Mouse (Mus musculus) heart, adult 2 months (tissue): Measurements from ENCODE around the gene Tlr9. TPM values are rescaled to one million over a fixed set of nuclear protein-coding genes. Genes with fewer than 3 reads are reported as not detected.

Experiments
- DNase-seq, 2 experiments: peaks; one replicate each; pipeline ENCODE4 v3.0.0; 2021
- H3K27ac ChIP-seq: fragments of 200-600 bp; 2 replicates; pipeline ENCODE4 v1.8.1; 2022
- H3K27me3 ChIP-seq: fragments of 200-500 bp; 2 replicates; pipeline ENCODE4 v1.6.1; 2012; ENCODE audit warnings: mild to moderate bottlenecking, low read length, inconsistent platforms, mixed read lengths; ENCODE audit not compliant: control insufficient read depth, insufficient read depth
- H3K36me3 ChIP-seq: fragments of 200-500 bp; 2 replicates; pipeline ENCODE4 v1.6.1; 2012; ENCODE audit warnings: low read length, inconsistent platforms; ENCODE audit not compliant: control insufficient read depth, insufficient read depth
- H3K4me1 ChIP-seq: fragments of 200-500 bp; 2 replicates; pipeline ENCODE4 v1.6.1; 2011; ENCODE audit warnings: low read length; ENCODE audit not compliant: control insufficient read depth, insufficient read depth
- H3K4me3 ChIP-seq: fragments of 200-600 bp; 2 replicates; pipeline ENCODE4 v1.8.1; 2022
- H3K79me2 ChIP-seq: fragments of 200-500 bp; replicated peaks from 2 replicates; pipeline ENCODE4 v1.6.1; 2012; ENCODE audit warnings: mild to moderate bottlenecking, inconsistent platforms, low read length, moderate library complexity, mixed read lengths; ENCODE audit not compliant: control insufficient read depth, insufficient read depth
- H3K9ac ChIP-seq: fragments of 200-500 bp; 2 replicates; pipeline ENCODE4 v1.6.1; 2012; ENCODE audit warnings: low read depth, mild to moderate bottlenecking, control low read depth, inconsistent platforms, low read length, mixed read lengths
- CTCF ChIP-seq: fragments of 200-600 bp; IDR thresholded peaks from 2 replicates; pipeline ENCODE4 v1.8.1; 2022; ENCODE audit warnings: antibody characterized with exemption, mild to moderate bottlenecking, moderate library complexity
- EP300 ChIP-seq: fragments of 200-500 bp; IDR thresholded peaks from 2 replicates; pipeline ENCODE4 v1.6.1; 2011; ENCODE audit warnings: low read depth, low read length, control low read depth; ENCODE audit not compliant: insufficient read depth
- POLR2A ChIP-seq: fragments of 200-500 bp; IDR thresholded peaks from 2 replicates; pipeline ENCODE4 v1.6.1; 2011; ENCODE audit warnings: mild to moderate bottlenecking, low read depth, low read length, control low read depth; ENCODE audit not compliant: insufficient read depth
- WGBS: fragments of 180-500 bp; shearing (Covaris S2); methylation state at CpG from one replicate; pipeline ENCODE4 v1.1.7; 2018; 5-methylcytosine and 5-hydroxymethylcytosine counted together
- intact Hi-C: fragments of 180-260 bp; cut with DNase I; formaldehyde crosslinking; loops from one replicate; pipeline ENCODE4 v1.15.1; 2025
- microRNA-seq, 2 experiments: library from miRNA; unstranded; fragments of <30 nt; microRNA quantifications; one replicate each; pipeline ENCODE4 v1.2.0; 2021
- polyA plus RNA-seq: library from polyadenylated mRNA; depleted of rRNA; stranded (reverse); fragments of >200 nt; gene quantifications from 2 replicates; pipeline ENCODE4 v1.2.3, GENCODE M21; 2012; rRNA removed
- total RNA-seq, 2 experiments: library from RNA; stranded (reverse); gene quantifications; 2 replicates each; pipeline ENCODE4 v1.2.3; 2021

Tlr9 gene
- total and polyA plus RNA-seq, 3 experiments = 0.39 to 1.9 (median 0.47) TPM

DNA sequence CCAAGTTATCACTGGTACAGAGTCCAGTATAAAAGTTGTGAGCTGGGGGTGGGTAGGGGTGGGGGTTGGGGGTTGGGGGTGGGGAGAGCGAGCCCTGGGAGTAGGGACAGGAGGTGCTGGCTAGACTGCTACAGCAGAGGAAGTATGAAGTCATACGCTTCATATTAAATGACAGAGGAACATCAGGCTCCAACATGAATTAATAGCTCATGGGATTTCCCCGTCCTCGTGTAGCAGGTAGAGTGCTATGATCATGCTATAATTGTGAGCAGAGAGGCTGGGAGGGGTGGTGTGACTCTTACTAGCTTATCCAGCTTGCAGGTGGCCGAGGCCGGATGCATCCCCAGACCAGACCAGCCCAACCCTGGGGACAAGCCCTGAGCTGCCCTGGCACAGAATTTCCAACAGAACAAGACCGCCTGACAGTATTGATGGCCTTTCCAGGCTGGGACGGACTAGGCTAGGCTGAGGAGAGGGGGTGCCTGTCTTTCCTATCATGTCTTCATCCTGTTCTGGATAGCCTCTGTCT, 52.3 kb downstream of the Tlr9 start:
- no peaks in the 10 kb centered on the region for H3K36me3 ChIP-seq
- TF ChIP-seq CTCF (no peak), POLR2A (no peak), EP300 (no peak)
- no peak for DNase-seq
- H3K4me1 ChIP-seq = no peaks in the 10 kb centered on the region
- no peak overlapping the region for H3K9ac ChIP-seq
- H3K27me3 ChIP-seq = no peaks in the 10 kb centered on the region
- intact Hi-C loops = loop anchor here (5.0 kb wide), 1 partner anchor 62 kb away; no protein-coding TSS in a partner anchor
- H3K27ac ChIP-seq = no peak overlapping the region
- no peak overlapping the region for H3K4me3 ChIP-seq
- no peaks in the 10 kb centered on the region for H3K79me2 ChIP-seq
- 45% methylated on average over 8 of the region's 8 CpGs for WGBS

GRCm38 (mm10) chr9:106275806-106276205, 53.4 kb downstream of the Tlr9 start:
- H3K27ac ChIP-seq = no peak overlapping the region
- intact Hi-C loops = loop anchor here (5.0 kb wide), 1 partner anchor 64 kb away; no protein-coding TSS in a partner anchor
- no peak overlapping the region for H3K9ac ChIP-seq
- no peak overlapping the region for H3K4me3 ChIP-seq
- no peaks in the 10 kb centered on the region for H3K27me3 ChIP-seq
- no peak for TF ChIP-seq POLR2A
- no peak for TF ChIP-seq CTCF
- TF ChIP-seq EP300 = no peak
- DNase-seq = no peak
- H3K36me3 ChIP-seq = no peaks in the 10 kb centered on the region
- H3K4me1 ChIP-seq = peaks cover 2% of the 10 kb centered on the region; the same call in 1 of the 2 replicates
- WGBS = 48% methylated on average over 1 of the region's 1 CpGs
- no peaks in the 10 kb centered on the region for H3K79me2 ChIP-seq

Small RNA genes within 50 kb of the gene (microRNA-seq; reads per million reads assigned to microRNA genes)
- gene Mirlet7g = 97,868 to 124,930 reads per million in 2 experiments

Other genes starting within 250 kb of the Tlr9 start
- not detected for gene Col6a4, start 125.8 kb upstream of the Tlr9 start, total RNA-seq
- not detected in 2 replicates for gene Col6a4, start 125.8 kb upstream of the Tlr9 start, polyA plus RNA-seq
- 1 to 10 TPM; 1.6 to 2.3 TPM for gene Glyctk, start 64.5 kb upstream of the Tlr9 start, total RNA-seq
- 2.0 and 3.4 TPM in 2 replicates for gene Glyctk, start 64.5 kb upstream of the Tlr9 start, polyA plus RNA-seq
- 10 to 100 TPM; 35.1 to 37.0 TPM for gene Wdr82, start 51.7 kb upstream of the Tlr9 start, total RNA-seq
- 30.5 and 61.6 TPM in 2 replicates for gene Wdr82, start 51.7 kb upstream of the Tlr9 start, polyA plus RNA-seq
- gene Ppm1m, start 22.9 kb upstream of the Tlr9 start, total RNA-seq = 10 to 100 TPM; 10.8 to 12.1 TPM
- gene Ppm1m, start 22.9 kb upstream of the Tlr9 start, polyA plus RNA-seq = 17.4 and 18.9 TPM in 2 replicates
- 100 to 1,000 TPM; 182 to 219 TPM for gene Twf2, start 19.5 kb upstream of the Tlr9 start, total RNA-seq
- 251 and 268 TPM in 2 replicates for gene Twf2, start 19.5 kb upstream of the Tlr9 start, polyA plus RNA-seq
- 100 to 1,000 TPM; 438 to 443 TPM for gene Alas1, start 26.1 kb downstream of the Tlr9 start, total RNA-seq
- 382 and 470 TPM in 2 replicates for gene Alas1, start 26.1 kb downstream of the Tlr9 start, polyA plus RNA-seq
- 1 to 10 TPM; 3.2 to 4.0 TPM for gene Poc1a, start 58.5 kb downstream of the Tlr9 start, total RNA-seq
- 5.9 and 6.2 TPM in 2 replicates for gene Poc1a, start 58.5 kb downstream of the Tlr9 start, polyA plus RNA-seq
- gene Dusp7, start 146.0 kb downstream of the Tlr9 start, total RNA-seq = 10 to 100 TPM; 47.6 to 64.9 TPM
- gene Dusp7, start 146.0 kb downstream of the Tlr9 start, polyA plus RNA-seq = 102 and 118 TPM in 2 replicates
- gene Rpl29, start 206.9 kb downstream of the Tlr9 start, total RNA-seq = 100 to 1,000 TPM; 251 to 296 TPM
- gene Rpl29, start 206.9 kb downstream of the Tlr9 start, polyA plus RNA-seq = 247 and 287 TPM in 2 replicates
- 10 to 100 TPM; 20.1 to 26.7 TPM for gene Acy1, start 215.7 kb downstream of the Tlr9 start, total RNA-seq
- 12.0 and 12.5 TPM in 2 replicates for gene Acy1, start 215.7 kb downstream of the Tlr9 start, polyA plus RNA-seq
- 1 to 10 TPM; 6.6 to 6.8 TPM for gene Abhd14b, start 224.9 kb downstream of the Tlr9 start, total RNA-seq
- 27.8 and 34.8 TPM in 2 replicates for gene Abhd14b, start 224.9 kb downstream of the Tlr9 start, polyA plus RNA-seq
- 10 to 100 TPM; 18.7 to 21.8 TPM for gene Abhd14a, start 225.1 kb downstream of the Tlr9 start, total RNA-seq
- 33.2 and 43.0 TPM in 2 replicates for gene Abhd14a, start 225.1 kb downstream of the Tlr9 start, polyA plus RNA-seq
- gene Pcbp4, start 230.7 kb downstream of the Tlr9 start, total RNA-seq = 10 to 100 TPM; 70.0 to 74.6 TPM
- gene Pcbp4, start 230.7 kb downstream of the Tlr9 start, polyA plus RNA-seq = 92.8 and 95.8 TPM in 2 replicates
- not detected for gene Gpr62, start 243.3 kb downstream of the Tlr9 start, total RNA-seq
- gene Gpr62, start 243.3 kb downstream of the Tlr9 start, polyA plus RNA-seq = 0.12 TPM in 1 of 2 replicates, not detected in the other